Mouse (Mus musculus): ENCODE measurements at regions not wholly inside any gene's neighbourhood (a gene's known extent, or its start where the extent isn't known, plus 50 kb on each side); places are given as distances from the start of the nearest gene placed in this dataset.

- no peak for TF ChIP-seq CTCF (conservative IDR thresholded peaks at IDR 0.05; ENCODE audit: low read length)
- TF ChIP-seq NANOG (IDR thresholded peaks at IDR 0.05; ENCODE audit: borderline replicate concordance, low read length), result no peak
- no peak for TF ChIP-seq POU5F1 (IDR thresholded peaks at IDR 0.05; ENCODE audit: borderline replicate concordance, low read length)
Observed at GRCm38 (mm10) chr6:93113361-93113760, 170.1 kb upstream of the Adamts9 start.
